Mouse (Mus musculus) CH12F3 (cell line): Measurements from ENCODE around the gene Bsnd.

ENCODE experiments used
- in situ Hi-C: fragments of 300-500 bp; cut with MboI; formaldehyde crosslinking; loops from 2 replicates; pipeline ENCODE4 v1.14.3; 2020; ENCODE audit warnings: low sequenced_read_pairs

The Bsnd gene

DNA sequence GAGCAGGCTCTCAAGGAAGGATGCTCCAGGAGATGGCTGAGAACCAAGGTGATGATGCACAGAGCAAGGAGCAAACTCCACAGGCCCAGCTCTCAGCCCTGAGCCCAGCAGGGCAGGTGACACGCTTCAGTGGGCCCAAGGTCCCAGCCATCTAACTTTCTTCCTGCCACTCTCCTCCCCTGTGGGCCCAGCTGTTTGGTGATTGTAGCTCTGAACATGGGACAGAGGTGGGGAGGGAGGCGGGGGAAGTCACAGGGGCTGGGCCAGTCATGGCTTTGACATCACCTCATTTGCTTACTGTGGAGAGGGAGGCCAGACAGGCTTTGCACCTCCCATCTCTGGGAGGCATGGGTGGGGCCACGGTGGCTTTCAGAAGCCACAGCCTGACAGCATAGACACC, at the start of gene Bsnd:
TSS of gene Bsnd (minus strand) at position 168 of the 400 bp plus-strand sequence.
- in situ Hi-C loops: no loop called here

DNA sequence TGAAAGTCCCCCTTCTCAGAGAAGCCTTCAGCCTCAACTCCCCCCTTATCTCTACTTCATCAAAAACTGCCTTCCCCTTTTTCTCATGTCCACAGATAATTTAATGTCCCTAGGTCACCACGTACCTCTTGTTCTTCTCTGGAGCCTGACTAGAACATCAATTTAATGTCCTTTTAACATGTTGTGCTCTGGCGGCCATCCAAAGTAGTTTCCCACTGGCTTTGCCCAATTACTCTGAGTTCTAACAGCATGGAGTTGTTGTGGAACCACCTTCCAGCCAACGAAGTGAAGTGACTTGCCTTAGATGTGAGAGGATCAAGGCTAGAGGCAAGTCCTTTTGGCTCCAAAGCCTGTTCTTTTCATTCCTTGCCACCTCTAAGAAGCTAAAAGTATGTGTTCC, 49.4 kb upstream of the Bsnd start:
- in situ Hi-C loops: no loop called here

DNA sequence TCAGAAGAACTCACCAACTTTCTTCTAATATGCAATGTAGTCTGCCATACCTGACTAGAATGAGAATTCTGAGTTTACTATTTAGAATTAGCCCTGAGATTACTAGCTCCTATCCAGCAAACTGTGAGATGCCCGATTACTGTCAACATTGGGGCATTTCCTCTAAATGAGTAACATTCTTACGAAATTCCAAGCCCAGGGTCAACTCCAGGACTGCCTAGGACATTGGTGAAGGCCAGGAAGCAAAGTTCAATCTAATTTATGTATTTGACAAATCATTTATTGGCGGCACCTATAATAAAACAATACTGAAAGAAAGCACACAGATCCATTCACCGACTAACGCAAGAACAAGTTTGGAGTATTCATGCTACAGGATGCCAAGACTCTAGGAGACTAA, 47.7 kb upstream of the Bsnd start:
- in situ Hi-C loops: no loop called here

DNA sequence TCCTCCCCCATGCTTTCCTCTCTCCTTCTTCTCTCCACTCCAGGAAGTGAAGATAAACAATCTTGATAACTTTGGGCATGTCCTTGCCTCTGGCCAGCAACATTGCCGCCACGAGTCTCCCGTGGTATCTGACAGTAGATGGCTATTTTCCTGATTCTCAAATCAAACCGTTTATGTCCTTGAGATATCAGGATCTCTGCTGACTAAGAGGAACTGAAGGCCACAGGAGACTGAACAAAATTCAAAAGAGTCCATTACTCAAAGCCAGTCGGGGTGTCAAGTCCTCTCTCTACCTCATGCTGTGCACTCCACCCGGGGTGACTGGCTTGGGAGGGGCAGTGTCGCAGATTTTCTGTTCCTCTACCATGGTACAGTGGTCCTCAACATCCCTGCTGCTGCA, 42.2 kb upstream of the Bsnd start:
- in situ Hi-C loops: loop anchor here (5.0 kb wide), 1 partner anchor 57 kb away; no protein-coding TSS in a partner anchor

DNA sequence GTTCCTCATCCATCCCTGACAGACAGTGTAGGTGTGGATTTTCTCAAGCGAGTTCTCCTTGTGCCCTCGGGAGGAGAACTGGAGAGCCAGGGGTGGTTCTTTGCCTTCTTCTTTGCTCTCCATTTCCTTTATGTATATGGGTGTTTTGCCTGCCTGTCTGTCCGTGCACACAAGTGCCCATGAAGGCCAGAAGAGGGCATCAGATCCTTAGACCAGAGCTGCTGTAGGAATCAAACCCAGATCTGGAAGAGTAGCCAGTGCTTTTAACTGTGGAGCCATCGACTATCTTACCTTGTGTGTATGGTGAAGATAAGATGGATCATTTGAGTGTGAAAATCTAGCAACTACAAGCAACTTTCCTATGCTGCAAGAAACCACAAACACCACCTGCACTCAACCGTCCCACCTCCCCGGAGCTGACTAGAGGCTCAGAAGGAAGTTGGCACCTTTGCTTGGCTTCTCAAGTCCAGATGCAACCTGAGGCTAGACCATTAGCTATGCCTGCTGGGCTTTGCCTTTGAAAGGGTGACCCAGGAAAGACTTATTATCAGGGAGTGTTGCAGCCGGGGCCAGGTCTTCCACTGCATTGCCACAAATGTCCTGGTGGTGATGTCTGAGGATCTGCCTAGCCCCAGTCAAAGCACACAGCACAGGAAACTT, 41.5 kb upstream of the Bsnd start:
- in situ Hi-C loops: loop anchor here (5.0 kb wide), 1 partner anchor 56 kb away; no protein-coding TSS in a partner anchor

DNA sequence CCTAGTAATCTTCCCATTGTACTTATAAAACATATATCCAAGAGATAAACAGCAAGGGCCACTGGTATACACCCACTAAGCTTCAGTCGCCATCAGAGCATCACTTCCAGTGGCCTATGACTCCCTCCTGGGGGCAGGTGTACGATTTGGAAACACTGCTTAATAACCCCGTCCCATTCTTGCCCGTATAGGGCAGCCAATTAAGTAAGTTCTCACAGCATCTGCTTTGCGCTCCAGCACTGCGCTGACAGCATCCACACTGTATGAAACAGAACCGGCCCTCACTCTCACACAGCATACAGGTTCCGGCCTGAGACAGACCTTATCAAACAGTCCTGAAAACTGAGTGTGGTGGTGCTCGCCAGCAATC, 38.0 kb upstream of the Bsnd start:
- in situ Hi-C loops: loop anchor here (5.0 kb wide), 1 partner anchor 53 kb away; no protein-coding TSS in a partner anchor

DNA sequence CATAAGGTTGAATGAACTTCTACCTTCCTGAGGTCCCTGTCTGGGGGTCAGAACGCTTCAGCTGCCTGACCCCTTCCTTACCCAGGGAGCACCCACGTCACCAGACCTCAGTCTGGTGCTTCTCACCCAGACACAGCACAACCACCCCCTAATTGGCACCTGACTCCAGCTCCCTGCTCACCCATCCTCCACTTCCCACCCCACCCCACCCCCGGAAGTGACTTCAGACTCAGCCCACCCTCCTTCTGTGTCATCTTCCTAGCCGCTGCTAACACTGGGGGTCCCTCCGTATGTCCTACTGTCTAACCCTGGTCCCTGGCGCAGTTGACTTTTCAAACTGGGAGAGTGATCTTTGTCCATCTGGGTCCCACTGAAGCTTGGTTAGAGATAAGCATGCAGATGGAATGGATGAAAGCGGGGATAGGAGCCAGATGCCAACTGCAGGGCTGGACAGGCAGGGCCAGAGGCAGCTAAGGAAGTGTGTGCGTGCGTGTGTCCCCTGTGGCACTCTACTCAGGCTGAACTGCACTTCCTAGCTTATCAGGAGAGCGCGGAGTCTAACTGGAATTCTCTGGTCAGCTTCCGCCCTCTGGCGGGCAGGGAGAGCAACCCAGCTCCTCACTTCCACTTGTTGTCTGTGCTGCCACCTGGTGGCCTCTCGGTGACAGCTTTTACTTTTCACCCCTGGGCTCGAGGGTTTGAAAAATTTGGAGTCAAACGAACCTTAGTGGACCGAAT, 37.5 kb upstream of the Bsnd start:
- in situ Hi-C loops: loop anchor here (5.0 kb wide), 1 partner anchor 52 kb away; no protein-coding TSS in a partner anchor

DNA sequence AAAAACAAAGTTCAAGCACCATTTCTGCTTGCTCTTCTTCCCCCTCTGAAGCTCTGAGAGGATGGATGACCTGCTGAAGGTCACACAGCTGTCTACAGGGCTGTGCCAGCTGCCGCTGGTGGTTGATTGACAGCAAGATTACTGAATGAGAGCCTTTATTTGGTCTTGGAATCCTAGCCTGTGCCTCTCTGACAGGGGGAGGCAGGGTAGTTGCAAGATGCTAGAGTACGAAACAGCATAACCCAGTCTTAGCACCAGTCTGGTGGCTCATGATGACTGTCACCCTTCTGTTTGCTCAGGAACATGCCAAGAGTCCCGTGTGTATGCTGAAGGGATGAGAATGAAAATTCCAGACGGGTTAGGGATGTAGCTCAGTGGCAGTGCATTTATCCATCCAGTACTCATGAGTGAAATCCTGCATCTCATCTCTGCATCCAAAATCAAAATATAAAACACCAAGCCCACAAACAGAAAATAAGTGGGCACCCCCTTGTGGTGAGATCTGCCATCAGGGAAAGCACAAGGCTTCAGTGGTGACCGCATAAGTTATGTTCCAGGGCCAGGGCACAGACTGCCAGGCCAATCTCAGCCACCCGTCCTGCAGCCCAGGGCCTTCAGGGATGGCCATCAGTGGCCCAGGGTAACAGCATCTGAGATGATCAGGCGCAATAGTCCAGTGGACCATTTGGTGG, 35.9 kb upstream of the Bsnd start:
- in situ Hi-C loops: no loop called here

DNA sequence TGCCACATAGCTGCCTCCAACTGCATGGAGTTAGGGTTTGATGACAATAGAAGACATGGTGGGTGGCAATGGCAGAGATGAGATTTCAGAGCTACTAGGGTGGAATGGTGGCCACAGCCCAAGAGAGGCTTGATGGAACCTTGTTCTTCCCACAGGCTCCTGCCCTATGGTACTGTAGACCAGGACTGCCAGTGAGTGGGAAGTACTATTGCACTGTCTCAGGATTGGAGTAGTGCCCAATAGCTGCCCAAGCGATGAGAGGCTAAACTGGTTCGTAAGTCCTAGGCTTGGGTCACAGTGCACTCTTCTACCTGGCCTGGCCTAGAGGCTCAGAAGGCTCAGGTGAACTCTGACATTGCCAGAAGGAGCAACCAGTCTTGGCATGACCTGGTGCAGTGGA, 32.9 kb upstream of the Bsnd start:
- in situ Hi-C loops: no loop called here

DNA sequence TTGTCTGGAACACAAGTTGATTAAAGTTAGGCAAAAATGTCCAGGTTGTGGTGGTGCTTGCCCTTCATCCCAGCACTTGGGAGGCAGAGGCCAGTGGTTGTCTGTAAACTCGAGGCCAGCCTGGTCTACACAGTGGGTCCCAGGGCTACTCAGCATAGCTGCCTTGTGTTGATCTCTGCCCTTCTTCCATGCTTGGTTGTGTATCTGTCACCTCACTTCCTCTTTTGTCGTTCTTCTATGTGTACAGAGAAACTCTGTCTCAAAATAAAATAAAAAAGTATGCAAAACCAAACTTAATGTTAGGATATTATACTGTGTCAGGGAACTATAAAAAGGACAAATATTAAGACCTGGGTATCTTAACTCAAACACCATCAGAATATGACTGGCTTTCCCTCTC, 32.0 kb upstream of the Bsnd start:
- in situ Hi-C loops: no loop called here

DNA sequence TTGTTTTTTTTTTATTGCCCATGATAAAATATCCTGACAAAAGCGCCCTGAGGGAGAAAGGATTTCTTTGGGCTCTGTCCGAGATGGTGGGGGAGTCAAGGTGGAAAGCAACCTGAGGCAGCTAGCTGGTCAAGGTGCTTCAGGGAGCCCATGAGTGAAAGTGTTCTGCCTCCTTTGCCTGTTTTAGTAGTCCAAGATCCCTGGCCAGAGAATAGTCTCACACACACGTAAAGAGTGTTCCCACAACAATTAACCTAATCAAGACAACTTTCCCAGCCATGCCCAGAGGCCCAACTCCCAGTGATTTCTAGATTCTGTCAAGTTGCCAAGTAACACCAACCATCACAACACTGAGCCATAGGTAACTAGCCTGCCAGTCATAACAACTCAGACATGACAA, 30.5 kb upstream of the Bsnd start:
- in situ Hi-C loops: no loop called here

DNA sequence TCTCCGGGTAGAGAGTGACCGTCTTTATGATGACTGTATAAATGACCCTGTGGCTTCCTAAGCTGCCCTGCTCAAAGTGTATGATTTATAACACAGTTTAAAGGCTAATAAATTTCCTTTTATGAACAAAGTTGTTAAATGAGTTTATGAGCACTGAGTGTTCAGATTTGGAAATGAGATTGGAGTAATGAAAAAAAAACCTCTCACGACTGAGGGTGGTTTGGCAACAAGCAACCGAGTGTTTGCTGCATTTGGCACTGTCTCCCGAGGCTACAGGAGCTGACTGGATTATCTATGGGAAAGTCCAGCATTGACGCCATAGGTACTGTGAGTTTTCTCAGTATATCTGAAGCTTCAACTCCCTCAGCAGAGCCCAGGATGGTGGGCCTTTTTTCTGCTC, 22.5 kb upstream of the Bsnd start:
- in situ Hi-C loops: no loop called here

DNA sequence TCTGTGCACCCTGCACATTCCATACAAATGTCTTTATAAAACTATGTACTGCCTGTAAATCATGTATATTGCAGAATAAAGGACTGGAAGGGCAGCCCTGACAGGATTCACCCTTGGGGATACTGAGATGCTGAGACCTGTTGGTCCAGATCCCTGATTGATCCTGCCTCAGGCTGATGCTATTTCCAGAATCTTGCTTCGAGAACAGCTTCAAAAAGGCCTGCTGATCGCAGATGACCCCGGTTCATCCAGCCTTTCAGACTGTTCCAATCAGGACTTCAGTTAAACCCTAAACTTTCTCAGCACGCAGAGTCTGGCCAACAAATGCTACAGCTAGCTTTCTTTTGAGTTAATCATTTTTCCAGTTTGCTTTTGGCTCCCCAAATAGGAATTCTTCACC, 17.8 kb upstream of the Bsnd start:
- in situ Hi-C loops: no loop called here

DNA sequence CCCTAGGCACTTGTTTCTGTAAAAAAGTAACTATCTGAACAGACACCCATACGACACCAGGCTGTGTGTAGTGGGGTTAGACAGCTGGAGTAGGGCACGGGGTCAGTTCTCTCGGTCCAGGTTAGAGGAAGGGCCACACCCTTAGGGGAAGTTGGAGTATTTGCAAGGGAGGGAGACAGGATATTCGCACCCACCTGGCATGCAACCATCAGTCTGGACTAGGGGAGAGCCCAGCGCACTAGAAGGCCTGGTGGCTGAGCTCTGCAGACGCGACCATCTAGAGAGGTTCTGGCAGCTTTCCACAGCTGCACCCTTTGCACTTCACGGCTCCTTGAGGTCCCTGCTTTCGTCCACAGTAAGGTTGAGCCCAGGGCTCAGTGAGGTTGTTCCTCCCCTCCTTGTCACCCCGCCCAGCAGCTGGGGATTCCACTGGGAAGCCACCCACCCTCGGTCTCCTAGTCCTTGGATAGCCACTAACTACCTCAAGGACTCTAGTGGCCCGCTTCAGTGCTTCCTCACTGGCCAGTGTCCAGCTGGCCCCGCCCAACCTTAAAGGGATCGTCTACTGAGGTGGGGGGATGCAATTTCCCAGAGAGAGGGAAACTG, 13.5 kb upstream of the Bsnd start:
- in situ Hi-C loops: no loop called here

DNA sequence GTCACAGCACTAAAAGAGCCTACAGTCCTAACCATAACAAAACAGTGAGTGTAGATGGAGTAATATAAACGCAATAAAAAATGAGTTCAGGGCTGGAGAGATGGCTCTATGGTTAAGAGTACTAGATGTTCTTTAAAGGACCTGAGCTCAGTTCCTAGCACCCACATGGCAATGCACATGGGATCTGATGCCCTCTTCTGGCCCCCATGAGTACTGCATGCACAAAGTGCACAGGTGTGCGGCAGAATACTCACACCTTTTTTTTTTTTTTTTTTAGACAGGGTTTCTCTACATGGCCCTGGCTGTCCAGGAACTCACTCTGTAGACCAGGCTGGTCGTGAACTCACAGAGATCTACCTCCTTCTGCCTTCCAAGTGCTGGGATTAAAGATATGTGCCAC, 11.5 kb upstream of the Bsnd start:
- in situ Hi-C loops: no loop called here

DNA sequence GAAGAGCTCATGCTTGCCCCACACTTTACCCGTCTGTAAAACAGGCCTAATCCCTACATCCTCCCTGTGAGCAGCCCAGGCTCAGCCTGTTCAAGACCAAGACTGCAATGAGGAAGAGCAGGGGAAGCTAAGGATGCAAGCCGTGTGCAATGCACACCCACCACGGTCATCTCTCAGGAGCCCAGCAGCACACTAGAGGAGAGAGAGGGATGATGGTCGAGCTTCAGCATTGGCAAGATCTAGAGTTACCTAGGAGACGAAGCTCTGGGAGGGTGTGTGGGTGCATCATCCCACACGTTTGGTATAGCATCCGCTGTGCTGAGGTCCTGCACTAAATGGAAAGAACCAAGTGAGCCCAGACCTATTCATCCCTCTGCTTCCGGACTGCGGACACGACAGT, 8.0 kb upstream of the Bsnd start:
- in situ Hi-C loops: no loop called here

DNA sequence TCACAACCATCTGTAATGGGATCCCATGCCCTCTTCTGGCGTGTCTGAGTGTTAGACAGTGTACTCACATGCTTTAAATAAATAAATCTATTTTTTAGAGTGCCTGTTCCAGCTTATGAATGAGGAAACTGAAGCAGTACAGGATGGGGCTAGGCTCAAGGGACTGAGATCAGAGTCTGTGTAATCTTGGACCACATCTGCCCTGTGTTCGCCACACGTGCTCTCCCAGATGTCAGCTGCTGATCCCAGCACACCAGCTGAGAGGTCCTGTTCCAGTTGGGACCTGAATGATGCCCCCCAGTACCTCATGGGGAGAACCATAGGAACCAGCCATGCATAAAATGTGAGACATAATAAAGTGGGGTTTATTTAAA, 6.4 kb upstream of the Bsnd start:
- in situ Hi-C loops: no loop called here

DNA sequence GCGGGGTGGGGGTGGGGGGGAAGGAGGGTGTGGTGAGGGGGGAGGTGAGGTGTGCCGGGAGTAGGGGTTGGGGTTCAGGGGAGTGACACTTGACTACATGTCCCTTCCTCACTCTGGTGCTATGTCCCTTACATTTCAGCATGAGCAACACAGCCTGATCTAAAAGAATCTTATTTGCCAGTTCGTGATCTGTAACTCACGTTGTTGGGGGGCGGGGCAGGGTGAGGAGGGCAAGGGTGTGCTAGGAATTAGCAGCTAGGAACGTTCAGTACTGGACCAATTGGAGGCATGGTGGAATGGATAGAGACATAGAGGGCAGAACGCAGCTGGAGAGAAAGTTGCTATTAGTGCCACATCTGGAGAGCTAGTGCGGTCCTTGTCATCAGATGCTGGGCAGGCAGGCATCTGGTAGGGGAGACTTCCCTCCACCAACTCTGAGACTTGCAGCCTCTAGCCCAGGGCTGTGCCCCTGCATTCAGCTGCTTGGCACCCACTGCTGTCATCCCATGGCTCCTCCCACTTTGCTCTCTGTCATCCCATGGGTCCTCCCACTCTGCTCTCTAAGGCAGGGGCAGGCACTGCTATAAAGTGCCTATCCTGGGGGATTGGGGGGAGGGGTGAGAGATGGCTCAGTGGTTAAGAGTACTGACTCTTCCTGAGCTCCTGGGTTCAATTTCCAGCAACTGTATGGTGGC, 5.8 kb upstream of the Bsnd start:
- in situ Hi-C loops: no loop called here

DNA sequence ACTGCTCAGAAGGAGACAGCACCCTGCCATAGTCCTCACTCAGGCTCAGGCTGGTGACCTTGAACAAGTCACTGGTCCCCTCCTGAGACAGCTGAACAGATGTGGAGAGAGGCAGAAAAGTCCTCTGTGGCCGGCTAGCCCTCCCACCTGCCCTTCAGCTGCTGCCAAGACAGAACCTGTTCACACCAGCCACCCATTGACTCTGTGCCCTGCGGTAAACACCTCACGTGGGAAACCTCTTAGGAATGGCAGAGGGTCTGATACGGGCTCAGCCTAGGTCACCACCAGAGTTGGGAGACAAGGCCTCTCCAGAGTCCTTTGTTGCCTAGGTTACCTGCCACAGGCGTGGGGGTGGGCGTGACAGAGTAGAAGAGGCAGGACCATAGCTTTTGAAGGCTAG, 4.8 kb upstream of the Bsnd start:
- in situ Hi-C loops: no loop called here

DNA sequence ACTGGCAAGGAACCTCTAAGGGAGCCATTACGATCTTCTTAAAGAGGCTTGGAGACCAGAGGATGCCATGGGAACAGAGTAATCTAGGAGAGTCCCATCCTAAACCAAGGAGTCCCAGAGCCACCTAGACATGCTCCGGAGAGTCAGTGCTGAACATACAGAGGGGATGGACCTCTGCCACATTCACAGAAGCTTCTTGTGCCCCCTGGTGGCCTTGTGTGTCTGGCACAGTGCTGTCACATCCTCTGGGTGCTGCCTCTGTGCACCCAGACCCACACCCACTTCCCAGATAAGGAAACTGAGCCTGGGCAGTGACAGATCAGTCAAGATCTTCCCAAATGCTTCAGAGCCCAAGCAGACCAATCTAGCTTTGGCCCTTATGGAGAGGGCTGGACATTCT, 1.6 kb upstream of the Bsnd start:
- in situ Hi-C loops: no loop called here

DNA sequence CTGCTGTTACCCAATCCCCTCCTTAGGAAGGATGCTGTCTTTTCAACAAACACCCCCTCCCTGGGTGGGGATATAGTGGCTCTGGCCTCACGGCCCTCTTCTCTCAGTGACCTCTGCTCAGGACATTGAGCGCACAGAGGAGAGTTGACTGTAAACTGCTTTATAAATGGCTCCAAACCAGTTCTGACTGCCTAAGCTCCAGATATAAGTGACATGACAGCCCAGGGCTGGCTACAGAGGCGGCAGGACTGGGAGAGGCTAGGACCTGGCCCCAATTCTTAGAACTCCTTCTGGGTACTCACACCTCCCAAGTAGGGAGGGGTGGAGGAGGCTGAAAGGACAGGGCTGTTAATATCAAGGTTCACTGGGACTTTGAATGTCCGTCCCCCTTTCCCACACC, 1.5 kb downstream of the Bsnd start:
- in situ Hi-C loops: no loop called here
